Mouse (Mus musculus) olfactory bulb, adult 2 months (tissue): ENCODE data around the gene Grm8.

Source experiments
- CTCF ChIP-seq: fragments of 200-500 bp; IDR thresholded peaks from 2 replicates; pipeline ENCODE4 v1.5.1; 2012; ENCODE audit warnings: low read depth, mild to moderate bottlenecking, low read length, moderate library complexity; ENCODE audit not compliant: insufficient read depth
- POLR2A ChIP-seq: fragments of 200-500 bp; IDR thresholded peaks from 2 replicates; pipeline ENCODE4 v1.6.1; 2012; ENCODE audit warnings: mild to moderate bottlenecking, low read depth, low read length, moderate library complexity; ENCODE audit not compliant: insufficient read depth

GRCm38 (mm10) chr6:27753290-27753829, 381.6 kb downstream of the Grm8 start:
- TF ChIP-seq CTCF (no peak), POLR2A (no peak)
